Mouse (Mus musculus): Measurements from ENCODE around the gene Stac2. TPM values are rescaled to one million over a fixed set of nuclear protein-coding genes. Genes with fewer than 3 reads are reported as not detected.

Gene Stac2
- polyA plus RNA-seq, 1 experiment from 2014 or later, result 0.29 TPM

Small RNA genes within 50 kb of the gene (microRNA-seq; reads per million reads assigned to microRNA genes)
- gene Gm27597, result not detected

Other genes starting within 250 kb of the Stac2 start
- gene B230217C12Rik, start 212.7 kb downstream of the Stac2 start, polyA plus RNA-seq (2015; fragmentation: Nextera tagmentation; extraction: Ambion mirVana), result 4.1 TPM in 2 replicates
- gene Fbxo47, start 169.3 kb downstream of the Stac2 start, polyA plus RNA-seq (2015; fragmentation: Nextera tagmentation; extraction: Ambion mirVana), result 0.26 and 0.78 TPM in 2 replicates
- 0.34 and 0.65 TPM in 2 replicates for gene Plxdc1, start 67.0 kb downstream of the Stac2 start, polyA plus RNA-seq (2015; fragmentation: Nextera tagmentation; extraction: Ambion mirVana)
- gene Arl5c, start 57.3 kb downstream of the Stac2 start, polyA plus RNA-seq (2015; fragmentation: Nextera tagmentation; extraction: Ambion mirVana), result 9.0 and 9.9 TPM in 2 replicates
- 5.1 TPM in 2 replicates for gene Cacnb1, start 30.4 kb downstream of the Stac2 start, polyA plus RNA-seq (2015; fragmentation: Nextera tagmentation; extraction: Ambion mirVana)
- 990 and 1,058 TPM in 2 replicates for gene Rpl19, start 26.8 kb downstream of the Stac2 start, polyA plus RNA-seq (2015; fragmentation: Nextera tagmentation; extraction: Ambion mirVana)
- 12.8 TPM in 2 replicates for gene Fbxl20, start 96.9 kb upstream of the Stac2 start, polyA plus RNA-seq (2015; fragmentation: Nextera tagmentation; extraction: Ambion mirVana)
- gene Med1, start 139.8 kb upstream of the Stac2 start, polyA plus RNA-seq (2015; fragmentation: Nextera tagmentation; extraction: Ambion mirVana), result 50.3 and 52.4 TPM in 2 replicates
- gene Cdk12, start 149.6 kb upstream of the Stac2 start, polyA plus RNA-seq (2015; fragmentation: Nextera tagmentation; extraction: Ambion mirVana), result 6.2 and 6.5 TPM in 2 replicates

All from intestine, embryonic 16.5 days (tissue).